Mouse (Mus musculus): Measurements from ENCODE around the gene Ppp6r1.

The Ppp6r1 gene

GRCm38 (mm10) chr7:4657521-4658127 lies 1.2 kb downstream of the Ppp6r1 start:
- DNase-seq = peak; percentile 27

DNA sequence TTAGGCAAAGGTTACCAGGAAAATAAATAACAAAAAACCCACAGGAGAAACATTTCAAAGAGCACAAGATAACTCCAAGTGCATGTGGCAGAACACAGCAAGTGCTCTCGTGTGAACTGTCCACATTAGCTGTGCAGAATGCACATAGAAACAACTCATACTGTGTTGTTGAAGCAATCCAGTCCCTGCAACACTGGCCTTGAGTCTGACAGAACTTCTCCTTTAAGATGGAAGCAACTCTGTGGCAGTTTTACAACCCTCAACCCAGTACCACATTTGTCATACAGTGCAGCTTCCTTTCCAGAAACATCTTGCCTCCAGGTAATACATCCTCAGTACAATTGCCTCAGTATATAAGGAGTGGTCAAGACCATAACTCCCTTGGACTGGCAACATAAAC lies 2.0 kb downstream of the Ppp6r1 start:
- DNase-seq = no peak

DNA sequence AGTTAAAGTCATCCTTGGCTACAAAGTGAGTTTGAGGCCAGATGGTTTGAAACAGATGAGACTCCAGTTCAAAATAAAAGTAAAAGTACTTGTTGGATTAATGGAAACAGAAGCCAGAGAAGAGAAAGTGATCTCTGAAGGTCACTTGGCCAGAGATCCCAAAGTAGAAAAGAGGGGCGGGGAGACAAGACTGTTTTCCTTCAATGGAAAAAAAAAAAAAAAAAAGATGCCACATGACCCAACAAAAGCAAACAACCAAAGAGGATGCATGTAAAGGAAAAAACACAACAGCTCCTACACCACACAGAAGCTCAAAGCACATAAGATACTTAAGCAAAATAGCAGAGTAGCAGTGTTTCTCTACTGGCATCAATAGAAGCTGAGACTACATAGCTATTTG lies 2.9 kb downstream of the Ppp6r1 start:
- no peak for DNase-seq

GRCm38 (mm10) chr7:4655393-4655792 lies 3.4 kb downstream of the Ppp6r1 start:
- DNase-seq = no peak

DNA sequence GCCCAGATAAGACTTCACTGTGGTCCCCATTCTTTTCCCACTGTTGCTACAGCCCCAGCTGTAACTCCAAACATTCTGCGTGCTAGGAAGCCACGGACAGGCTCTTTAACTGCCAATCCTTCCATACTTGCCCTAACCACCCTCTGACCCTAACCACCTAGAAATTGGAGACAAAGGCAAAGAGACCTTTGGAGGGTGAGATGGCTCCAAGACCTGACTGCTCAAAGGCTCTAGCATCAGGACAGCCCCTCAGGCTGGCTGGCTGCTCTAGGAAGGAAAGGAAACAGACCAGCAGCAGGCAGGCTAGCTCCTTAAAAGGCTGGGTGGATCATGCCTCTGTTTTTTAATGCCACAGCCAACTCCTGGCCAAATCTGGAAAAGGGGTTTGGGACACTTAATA lies 4.6 kb downstream of the Ppp6r1 start:
- DNase-seq = no peak

- DNase-seq = no peak
Observed at GRCm38 (mm10) chr7:4653780-4654179, 5.0 kb downstream of the Ppp6r1 start.

GRCm38 (mm10) chr7:4653351-4653750 lies 5.5 kb downstream of the Ppp6r1 start:
- no peak for DNase-seq

DNA sequence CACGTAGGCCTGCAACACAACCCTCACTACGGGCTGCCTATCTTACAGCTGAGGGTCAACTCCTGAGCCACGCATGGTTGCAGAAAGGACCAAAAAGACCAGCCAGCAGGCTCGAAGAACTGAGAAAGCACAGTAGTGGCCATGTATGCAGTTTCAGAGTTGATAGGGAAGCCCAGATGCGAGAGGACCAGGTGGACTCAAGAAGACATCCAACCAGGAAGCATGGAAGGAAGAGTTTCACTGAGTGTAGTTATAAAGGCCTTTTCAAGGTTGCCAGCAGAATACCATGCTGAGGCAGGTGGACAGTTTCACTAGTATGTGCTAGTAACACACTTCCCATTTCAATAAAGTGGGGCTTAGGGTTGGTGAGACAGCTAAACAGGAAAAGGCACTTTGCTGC lies 6.1 kb downstream of the Ppp6r1 start:
- no peak for DNase-seq

DNA sequence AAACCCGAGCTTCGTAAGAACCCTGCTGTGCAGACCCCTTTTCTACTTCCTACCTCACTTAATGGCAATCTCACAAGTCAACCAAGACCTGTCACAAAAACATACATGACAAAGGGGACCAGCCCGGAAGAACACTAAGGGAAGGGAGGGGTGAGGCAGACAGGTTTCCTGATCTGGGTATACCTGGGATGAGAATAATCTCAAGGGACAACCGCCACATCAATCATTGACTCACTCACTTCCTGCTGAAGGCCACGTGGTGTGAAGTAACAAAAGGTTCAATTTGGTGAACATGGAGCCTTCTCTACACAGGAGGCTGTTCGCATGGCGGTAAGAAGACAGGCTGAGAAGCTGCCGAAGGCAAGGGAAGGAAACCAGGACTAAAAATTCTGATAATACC lies 7.2 kb downstream of the Ppp6r1 start:
- no peak for DNase-seq

GRCm38 (mm10) chr7:4647992-4648391 lies 10.8 kb downstream of the Ppp6r1 start:
- DNase-seq = no peak

DNA sequence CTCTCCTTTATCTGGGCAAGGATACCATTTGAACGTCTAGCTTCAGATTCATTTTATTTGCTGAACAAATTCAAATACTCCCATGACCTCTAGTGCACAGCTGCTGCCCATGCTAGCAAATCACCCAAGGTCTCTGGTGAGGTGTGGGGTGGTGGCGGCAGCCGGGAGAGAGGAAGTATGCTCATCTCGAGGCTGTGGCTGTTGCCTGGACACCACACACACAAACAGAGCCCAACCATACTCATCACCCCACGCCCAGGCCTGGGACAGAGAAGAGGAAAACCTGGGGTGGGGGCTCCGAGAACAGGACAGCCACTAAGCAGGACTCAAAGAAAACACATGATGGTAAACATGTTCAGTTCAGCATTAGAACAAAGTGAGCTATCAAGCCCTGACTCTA lies 11.5 kb downstream of the Ppp6r1 start:
- DNase-seq = no peak

- DNase-seq = no peak
Observed at GRCm38 (mm10) chr7:4646806-4647205, 12.0 kb downstream of the Ppp6r1 start.

DNA sequence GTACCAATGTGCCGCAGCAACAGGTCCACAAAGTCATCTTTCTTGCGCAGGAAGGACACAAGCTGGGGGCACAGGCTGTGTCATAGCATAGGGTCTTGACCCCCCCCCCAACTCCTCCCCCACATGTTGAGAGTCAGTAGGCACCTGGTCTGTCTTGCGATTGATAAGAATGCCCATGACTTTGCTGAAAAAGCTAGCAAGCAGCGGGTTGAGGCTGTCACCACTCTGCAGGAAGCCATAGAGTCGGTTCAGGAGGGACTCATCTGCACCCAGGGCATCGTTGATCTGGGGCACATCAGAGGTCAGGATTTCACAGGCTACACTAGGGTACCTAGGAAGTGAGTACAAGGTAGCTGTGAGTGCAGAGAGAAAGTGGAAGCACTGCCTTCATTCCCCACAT lies 15.6 kb downstream of the Ppp6r1 start:
- no peak for DNase-seq

DNA sequence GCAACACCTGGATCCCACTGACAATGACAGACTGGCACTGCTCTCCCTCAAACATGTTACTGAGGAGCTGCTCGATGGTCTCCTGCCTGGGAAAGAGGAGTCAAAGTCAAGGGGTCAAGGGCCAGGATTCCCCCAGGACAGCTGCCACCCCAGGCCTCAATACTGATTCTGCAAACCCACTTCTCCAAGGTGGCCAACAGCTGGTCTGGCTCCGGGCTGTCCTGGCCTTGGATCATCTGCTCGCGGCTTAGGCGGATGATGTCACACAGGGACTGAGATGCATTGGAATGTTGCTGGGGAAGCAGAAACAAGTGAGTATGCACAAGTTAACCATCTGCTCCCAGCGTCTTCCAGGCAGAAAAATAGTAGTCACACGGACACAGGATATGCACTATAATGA lies 16.9 kb downstream of the Ppp6r1 start:
- DNase-seq = no peak

DNA sequence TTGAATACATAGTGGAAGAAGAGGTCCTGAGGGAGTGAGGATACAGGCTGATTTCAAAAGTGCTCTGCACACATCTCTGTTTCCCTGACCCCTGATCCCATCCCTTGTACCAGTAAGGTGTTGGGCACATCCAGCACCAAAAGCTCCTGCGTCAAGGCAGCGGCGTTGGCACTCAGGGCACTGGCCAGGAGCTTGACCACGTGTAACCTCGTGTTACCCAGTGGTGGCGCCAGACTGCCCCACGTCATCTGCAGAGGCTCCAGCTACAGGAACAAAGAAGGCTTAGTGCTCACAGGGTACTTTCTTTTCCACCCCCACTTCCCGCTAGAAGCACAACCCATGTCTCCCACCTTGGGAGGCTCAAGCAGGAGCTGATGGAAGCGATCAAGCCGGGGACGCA lies 17.7 kb downstream of the Ppp6r1 start:
- DNase-seq = no peak

DNA sequence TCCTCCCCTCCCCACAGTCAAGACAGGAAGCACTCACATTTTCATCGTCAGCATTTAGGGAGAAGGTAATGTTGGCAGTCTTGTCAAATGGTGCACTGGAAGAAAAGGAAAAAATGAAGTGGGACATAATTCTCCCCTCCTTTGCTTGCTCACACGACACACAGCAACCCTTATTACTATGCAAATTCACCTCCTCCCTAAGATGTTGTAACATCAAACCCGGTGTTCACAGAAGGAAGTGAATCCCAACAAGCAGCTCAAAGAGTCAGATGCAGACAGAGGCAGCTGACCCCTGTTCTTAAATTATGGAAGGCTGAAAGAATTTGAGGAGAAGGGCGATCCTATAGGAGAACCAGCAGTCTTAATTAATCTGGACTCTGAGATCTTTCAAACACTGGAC lies 22.6 kb downstream of the Ppp6r1 start:
- no peak for DNase-seq

DNA sequence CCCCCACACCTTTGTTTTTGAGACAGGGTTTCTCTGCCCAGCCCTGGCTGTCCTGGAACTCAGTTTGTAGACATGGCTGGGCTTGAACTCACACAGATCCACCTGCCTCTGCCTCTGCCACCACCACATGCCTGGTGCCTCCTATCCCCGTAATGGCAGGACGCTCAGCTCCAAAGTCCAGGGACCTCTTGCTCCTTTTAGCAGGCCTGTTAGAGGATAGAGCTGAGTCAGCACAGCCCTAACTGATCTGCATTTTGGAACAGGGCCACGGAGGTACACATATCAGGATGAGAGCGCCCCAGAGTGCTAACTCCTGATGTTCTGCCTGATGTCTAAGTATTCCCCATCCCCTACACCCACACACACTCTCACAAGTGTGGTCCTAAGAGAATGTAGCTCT lies 27.8 kb downstream of the Ppp6r1 start, which contains the start of gene Tmem86b:
Gene Tmem86b, minus strand, starts transcription at position 392 of the 400 bp plus-strand sequence.
- DNase-seq = no peak

DNA sequence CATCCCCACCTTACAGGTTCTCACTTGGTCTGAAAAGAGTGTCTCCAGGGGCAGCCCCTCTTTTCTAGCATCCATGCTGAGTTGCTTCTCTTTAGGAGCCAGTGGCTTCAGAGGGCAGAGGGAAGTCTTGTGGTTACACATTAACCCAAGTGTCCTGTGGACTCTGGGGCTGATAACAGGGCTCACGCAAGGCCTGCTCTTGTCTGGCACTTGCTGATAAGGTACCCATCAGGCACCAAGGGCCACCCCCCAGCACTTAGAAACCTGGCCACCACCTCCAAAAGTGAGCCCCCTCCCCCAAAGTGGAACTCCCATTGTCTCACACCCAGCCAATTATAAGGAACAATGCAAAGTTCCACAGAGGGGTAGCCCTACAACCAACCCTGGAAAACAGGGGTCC lies 28.6 kb downstream of the Ppp6r1 start:
- DNase-seq = no peak

DNA sequence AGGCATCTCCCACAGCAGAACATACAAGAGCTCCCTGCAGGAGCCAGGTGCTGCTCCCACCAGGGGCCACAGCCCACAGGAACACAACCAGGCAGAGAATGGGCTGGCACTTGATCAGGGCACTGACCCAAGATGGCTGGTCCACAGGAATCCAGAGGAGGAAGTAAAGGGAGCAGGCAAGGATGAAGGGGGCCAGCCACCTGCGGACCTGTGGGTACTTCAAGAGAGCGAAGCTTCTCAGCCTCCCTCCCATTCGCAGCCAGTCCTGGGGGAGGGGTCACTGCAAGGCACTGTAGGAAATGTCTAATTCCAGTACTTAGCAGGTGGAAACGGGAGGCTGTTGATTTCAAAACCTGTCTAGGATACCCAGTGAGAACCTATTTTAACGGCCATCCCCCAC lies 29.2 kb downstream of the Ppp6r1 start:
- DNase-seq = peak; percentile 63

- no peak for DNase-seq
Observed at GRCm38 (mm10) chr7:4625928-4626327, 32.9 kb downstream of the Ppp6r1 start.

DNA sequence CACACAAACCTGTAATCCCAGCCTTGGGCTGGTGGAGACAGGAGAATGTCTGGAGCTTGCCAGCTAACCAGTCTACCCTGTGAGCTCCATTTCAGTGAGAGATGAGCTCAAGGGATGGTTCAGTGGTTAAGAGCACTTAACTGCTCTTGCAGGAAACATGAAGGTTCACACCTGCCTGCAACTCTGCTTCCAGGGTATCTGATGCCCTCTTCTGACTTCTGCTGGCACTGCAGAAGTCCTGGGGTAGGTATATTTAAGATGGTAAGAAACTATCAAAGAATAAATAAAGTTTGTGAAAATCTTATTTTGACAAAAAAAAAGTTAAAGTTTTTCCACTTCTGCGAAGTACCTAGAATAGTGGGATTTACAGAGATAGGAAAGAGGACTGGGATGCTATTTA lies 34.5 kb downstream of the Ppp6r1 start:
- no peak for DNase-seq

GRCm38 (mm10) chr7:4623544-4624189 lies 35.2 kb downstream of the Ppp6r1 start:
- DNase-seq = peak; percentile 42

DNA sequence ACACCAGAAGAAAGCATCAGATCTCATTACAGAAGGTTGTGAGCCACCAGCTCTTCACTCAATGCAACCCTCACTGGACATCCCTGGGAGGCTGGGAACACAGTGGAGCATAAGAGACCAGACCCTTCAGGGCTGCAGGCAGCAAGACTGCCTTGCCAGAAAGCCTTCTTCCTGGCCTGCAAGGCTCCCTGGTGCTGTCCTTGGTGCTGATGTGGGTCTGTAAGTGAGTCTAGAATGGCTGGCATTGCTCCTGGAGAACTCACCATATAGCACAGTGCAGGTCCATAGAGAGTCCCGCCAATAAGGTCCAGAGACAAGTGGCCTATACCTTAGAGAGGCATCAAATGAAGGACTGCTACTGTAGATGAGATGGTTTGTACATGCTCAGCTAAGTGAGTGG lies 38.8 kb downstream of the Ppp6r1 start:
- DNase-seq = no peak

DNA sequence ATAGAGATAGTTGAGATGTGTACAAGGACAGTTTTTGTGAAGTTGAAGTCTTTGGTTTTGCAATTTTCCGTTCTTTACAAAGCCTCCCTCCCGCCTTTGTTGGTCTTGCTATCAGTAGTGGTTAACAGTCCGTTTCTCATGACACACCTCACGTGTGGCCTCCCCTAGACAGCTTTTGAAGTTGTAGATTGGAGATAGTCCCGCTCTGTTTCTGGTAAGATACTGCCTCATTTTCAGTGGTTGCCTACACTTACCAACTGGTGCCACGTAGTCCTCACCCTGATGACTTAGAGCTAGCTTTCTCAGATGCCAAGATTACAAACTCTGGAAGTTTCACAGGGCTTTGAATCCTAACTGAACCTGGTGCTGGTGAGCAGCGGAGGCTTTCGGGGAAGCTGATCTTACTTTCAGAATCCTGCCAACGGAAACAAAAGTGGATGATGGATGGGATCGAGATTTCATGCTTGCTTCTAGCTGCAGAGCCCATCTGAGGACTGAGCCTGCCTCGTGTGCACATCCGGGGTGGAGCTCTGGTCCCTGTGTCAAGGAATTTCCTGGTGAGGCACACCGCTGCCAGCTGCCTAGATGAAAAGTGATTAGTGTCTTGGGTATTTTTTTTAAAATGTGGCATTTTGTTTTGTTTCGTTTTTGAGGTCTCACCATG lies 44.9 kb downstream of the Ppp6r1 start:
- no peak for DNase-seq

- peak; percentile 67 for DNase-seq
Observed at GRCm38 (mm10) chr7:4612956-4613355, 45.9 kb downstream of the Ppp6r1 start.
